Mouse (Mus musculus): ENCODE data around the gene Scube3. TPM values are rescaled to one million over a fixed set of nuclear protein-coding genes. Genes with fewer than 3 reads are reported as not detected.

The Scube3 gene
- total RNA-seq, 2 experiments from 2014 or later, result 45.5 to 55.6 TPM

- no peak for DNase-seq (ENCODE audit: low spot score in 2 of 2)
Observed at GRCm38 (mm10) chr17:28131156-28131555, 10.8 kb upstream of the Scube3 start.

DNA sequence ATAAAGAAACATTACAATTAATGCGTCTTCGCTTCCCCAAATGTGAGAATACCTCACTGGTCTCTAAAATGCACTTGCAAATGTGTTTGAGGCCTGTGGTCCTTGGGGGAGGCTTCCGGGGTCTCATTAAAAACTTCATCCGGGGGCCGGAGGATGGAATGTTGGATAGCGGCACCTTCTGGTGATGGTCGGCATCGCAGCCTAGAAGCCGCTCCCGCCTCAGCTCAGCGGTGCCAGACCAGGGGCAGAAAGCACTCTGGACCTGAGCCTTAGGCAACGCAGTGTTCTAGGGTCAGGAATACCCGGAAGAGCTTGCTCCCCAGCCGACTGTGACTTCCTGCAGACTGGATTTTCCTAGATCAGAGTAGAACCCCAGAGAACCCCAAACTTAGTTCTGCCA, 8.7 kb upstream of the Scube3 start:
- DNase-seq (ENCODE audit: low spot score in 2 of 2), result peak in 1 of 2 experiments; percentile 49

- DNase-seq (ENCODE audit: low spot score in 2 of 2), result peak in 1 of 2 experiments; percentile 40
Observed at GRCm38 (mm10) chr17:28135496-28135895, 6.4 kb upstream of the Scube3 start.

- no peak for DNase-seq (ENCODE audit: low spot score in 2 of 2)
Observed at GRCm38 (mm10) chr17:28136266-28136665, 5.7 kb upstream of the Scube3 start.

- DNase-seq (ENCODE audit: low spot score in 2 of 2), result no peak
Observed at GRCm38 (mm10) chr17:28138013-28138412, 3.9 kb upstream of the Scube3 start.

DNA sequence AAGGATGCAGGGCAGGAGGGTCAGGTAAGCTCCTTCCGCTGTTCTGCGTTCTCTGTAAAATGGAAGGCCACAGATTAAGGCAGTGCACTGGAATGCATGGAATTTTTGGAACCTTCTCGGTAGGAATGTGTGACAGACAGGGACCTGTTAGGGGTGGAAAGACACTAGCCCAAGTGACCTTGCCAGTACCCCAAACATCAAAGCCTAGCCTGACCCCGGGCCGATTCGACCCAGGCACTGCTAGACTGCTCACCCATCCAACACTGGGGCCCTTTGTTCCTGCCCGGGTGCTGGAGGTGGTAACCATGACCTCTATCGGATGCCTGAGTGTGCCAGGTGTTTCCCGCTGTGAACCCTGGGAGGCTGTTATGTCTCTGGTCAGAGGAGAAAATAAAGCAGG, 3.3 kb upstream of the Scube3 start:
- DNase-seq (ENCODE audit: low spot score in 2 of 2), result no peak

DNA sequence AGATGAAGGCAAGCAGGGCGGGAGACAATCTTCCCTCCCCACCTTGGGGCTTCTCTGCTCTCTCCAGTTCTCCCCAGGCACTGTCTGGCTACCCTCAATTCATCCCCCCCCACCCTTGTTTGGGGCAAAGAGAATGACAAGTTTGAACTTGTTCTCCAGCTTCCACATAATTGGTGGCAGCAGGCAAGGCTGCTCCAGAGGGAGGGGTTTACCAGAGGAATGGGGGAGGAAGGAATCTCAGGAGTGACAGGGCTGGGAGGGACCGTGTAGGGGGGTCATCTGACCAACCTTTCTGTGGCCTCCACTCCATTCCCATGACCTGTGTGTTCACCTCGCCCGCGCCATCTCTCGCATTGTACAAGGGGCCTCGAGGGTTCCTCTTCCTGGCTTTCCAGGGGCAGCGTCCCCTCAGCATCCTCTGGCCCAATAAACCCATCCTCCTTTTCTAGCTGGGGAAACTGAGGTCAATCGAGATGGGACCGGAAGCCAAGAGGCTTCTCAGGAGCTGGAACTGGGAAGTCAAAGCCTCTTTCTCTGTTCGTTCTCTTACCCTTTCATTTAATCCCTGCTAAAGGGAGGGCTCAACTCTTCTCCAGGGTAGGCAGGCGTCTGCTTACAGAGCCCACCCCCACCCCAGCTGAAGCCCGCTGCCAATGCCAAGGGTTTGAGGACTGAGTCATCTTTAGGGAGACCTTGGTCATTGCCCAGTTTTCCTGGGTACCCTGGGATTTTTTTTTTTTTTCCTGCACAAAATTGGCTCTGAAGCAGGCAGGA, 1.3 kb upstream of the Scube3 start:
- no peak for DNase-seq (ENCODE audit: low spot score in 2 of 2)

- DNase-seq (ENCODE audit: low spot score in 2 of 2), result no peak
Observed at GRCm38 (mm10) chr17:28141205-28141650, 713 bp upstream of the Scube3 start.

GRCm38 (mm10) chr17:28142700-28143610, 1.0 kb downstream of the Scube3 start:
- DNase-seq (ENCODE audit: low spot score in 2 of 2), result no peak

- DNase-seq (ENCODE audit: low spot score in 2 of 2), result no peak
Observed at GRCm38 (mm10) chr17:28143751-28144150, 1.8 kb downstream of the Scube3 start.

DNA sequence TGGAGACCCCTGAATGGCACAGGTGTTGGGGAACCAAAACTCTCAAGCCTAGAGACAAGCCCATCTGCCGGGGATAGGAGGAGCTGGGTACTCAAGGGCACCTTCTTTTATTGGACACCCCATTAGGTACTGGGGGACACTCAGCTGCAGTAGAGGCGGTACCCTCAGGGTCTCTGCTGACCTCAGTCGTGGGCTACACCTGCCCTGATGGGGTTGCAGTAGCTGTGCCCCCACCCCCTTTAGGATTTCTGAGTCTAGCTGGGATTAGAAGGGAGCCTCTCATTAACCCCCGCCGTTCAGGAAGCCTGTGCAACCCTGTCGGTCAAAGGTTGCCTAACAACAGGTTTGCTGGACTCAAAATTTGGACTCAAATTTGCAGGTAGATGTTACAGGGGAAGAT, 2.3 kb downstream of the Scube3 start:
- DNase-seq (ENCODE audit: low spot score in 2 of 2), result no peak

DNA sequence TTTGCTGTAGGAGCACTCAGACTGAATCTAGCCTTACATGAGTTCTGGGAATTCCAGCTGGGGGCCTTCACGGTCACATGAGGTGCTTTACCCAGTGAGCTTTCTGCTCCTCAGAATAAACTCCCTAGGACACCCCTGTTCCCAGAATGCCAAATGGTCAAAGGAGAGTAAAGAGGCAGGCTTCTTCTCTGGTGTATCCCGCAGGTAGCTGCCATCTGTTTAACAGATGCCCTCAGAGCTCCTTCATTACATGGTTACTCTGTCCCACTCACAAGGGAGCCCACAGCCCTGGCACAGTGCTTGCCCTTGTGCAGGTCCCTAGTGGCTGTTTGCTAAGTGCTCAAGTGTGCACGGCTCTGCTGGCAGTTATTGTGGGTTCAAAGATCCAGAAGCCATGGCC, 6.3 kb downstream of the Scube3 start:
- no peak for DNase-seq (ENCODE audit: low spot score in 2 of 2)

DNA sequence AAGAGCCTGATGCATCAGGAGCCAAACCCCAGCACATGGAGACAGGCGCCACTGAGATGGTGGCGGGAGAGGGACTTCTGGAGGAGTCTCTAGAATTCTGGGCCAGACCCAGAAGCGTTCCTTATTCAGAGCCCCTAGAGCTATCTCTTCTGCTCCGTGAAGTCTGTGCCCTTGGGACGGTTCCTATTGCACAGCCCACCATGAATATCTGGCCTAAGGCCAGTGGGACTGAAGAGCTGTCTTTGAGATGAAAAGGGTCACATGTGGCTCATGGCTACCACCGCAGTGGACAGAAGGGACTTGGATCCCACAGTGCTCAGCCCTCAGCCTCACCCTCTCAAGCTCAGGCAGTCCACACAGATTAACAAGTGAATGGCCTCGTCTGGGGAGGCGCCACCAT, 7.8 kb downstream of the Scube3 start:
- DNase-seq (ENCODE audit: low spot score in 2 of 2), result no peak

DNA sequence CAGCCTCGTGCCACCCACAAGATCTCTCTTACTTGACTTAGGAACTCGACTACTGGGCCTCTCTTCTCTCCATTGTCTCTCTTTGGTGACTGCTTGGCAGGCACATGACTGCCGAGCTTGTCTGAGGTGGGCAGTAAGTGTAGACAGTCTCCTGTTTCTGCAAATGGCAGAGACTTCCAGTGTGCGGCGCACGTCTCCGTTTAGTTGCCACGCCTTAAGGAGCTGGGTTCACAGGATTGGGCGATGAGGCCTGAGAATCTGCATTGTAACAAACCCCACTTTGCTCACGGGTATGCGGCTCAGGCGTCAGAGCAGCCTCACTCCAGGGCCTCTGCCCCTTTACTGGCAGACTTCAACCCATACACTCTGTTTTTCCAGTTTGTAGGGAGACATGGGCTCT, 8.5 kb downstream of the Scube3 start:
- no peak for DNase-seq (ENCODE audit: low spot score in 2 of 2)

- no peak for DNase-seq (ENCODE audit: low spot score in 2 of 2)
Observed at GRCm38 (mm10) chr17:28153095-28153494, 11.2 kb downstream of the Scube3 start.

DNA sequence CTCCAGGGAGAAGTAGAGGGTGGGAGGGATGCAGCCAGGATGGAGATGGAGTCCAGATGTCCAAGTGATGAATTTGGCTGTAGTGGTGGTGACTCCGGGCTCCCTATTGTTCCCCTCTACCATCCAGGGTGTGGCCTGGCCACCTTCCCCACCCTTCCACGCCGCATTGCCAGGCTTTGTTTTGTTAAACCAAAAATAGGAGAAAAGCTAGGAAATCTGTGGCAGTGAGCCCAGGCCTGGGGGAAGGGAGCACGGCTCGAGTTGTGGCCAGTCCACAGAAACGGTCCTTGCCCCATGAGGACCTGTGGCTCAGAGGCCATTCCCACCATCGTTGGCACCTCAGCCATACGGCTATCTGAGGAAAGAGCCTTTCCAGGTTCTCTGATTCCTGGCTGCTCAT, 13.0 kb downstream of the Scube3 start:
- no peak for DNase-seq (ENCODE audit: low spot score in 2 of 2)

DNA sequence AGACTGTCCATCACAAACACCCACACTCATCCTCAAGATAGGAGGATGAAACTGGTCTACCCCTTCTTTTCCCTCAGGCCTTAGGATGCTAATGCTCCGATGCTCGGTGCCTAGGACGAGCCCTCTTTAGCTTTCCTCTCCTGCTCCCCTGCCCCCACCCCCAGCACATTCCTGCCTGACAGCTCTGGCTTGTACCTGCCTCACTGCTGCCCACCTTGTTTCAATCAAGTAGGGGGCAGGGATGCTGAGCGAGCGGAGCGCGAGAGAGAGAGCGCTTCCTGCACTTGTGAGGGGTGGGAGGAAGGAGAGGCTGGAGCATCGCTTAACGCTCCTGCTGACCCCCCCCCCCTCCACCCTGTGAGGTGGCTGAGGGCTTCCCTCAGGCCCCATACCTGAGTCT, 18.4 kb downstream of the Scube3 start:
- no peak for DNase-seq (ENCODE audit: low spot score in 2 of 2)

- no peak for DNase-seq (ENCODE audit: low spot score in 2 of 2)
Observed at GRCm38 (mm10) chr17:28161310-28161881, 19.5 kb downstream of the Scube3 start.

DNA sequence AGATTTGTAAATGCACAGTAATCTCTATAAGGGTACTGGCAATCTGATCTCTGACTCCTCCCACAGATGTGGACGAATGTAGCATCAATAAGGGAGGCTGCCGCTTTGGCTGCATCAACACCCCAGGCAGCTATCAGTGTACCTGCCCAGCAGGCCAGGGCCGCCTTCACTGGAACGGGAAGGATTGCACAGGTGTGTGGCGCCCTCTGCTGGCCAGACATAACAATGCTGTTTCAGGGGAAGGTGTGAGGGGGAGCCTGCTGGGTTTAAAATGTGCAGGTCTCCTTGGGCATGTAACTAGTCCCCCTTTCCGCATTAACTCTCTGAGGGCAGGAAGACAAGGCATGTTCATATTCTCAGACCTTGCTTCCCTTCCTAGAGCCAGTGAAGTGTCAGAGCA, 21.7 kb downstream of the Scube3 start:
- DNase-seq (ENCODE audit: low spot score in 2 of 2), result peak; percentile 59 to 66

GRCm38 (mm10) chr17:28170460-28171305, 28.7 kb downstream of the Scube3 start:
- no peak for DNase-seq (ENCODE audit: low spot score in 2 of 2)

GRCm38 (mm10) chr17:28172690-28173089, 30.7 kb downstream of the Scube3 start:
- no peak for DNase-seq (ENCODE audit: low spot score in 2 of 2)

Measured in adrenal gland, postnatal 4 days (tissue).